Mouse (Mus musculus) thymus, adult 18-20 months (tissue): Measurements from ENCODE around the gene Slc38a4.

Experiments used
- DNase-seq, 2 experiments: peaks; one replicate each; pipeline ENCODE4 v3.0.0; 2022; ENCODE audit warnings: mixed read lengths in 2 of 2

Slc38a4 gene

DNA sequence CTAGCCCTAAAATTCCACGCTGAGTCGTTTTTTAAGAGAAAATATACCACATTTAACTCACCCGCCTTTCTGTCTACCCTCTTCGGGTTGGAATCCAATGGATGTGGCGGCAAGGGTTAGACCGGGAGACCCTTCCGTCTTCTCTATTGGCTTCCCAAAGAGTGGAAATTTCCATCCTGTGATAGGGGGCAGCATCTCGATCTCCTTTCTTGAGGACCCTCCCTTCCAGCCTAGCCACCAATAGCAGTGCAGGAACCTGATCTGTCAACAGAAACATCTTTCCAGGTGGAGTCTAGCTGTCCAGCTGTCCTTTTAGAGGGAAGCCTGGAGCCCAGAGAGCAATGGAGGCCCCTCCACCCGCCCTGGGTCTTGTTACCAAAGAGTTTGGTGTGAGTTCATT is at the start of gene Slc38a4:
Gene Slc38a4 (minus strand): TSS at position 163 of the 400 bp plus-strand sequence.
- DNase-seq = no peak

DNA sequence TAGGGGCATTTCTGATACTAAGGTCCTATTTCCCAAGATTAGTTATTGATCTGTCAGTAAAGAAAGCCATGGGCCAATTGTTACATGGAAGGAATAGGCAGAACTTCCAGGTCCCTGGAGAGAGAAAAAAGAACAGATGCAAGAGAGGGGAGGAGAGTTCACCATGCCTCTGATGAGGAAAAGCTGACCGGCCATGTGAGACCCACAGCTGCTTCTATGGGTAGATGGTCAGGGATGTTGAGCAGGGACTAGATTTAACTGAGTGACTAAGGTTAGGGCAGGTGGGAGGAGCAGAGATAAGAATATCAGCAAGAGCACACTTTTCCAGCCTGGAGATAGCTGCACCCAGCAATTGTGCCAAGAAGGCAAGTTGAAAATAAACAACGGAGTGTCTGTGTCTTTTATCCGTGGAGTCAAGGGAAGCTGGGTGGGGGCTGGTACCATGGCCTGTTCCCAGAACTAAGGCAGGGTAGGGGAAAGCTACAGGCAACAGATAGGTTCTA is 49.2 kb upstream of the Slc38a4 start:
- no peak for DNase-seq

DNA sequence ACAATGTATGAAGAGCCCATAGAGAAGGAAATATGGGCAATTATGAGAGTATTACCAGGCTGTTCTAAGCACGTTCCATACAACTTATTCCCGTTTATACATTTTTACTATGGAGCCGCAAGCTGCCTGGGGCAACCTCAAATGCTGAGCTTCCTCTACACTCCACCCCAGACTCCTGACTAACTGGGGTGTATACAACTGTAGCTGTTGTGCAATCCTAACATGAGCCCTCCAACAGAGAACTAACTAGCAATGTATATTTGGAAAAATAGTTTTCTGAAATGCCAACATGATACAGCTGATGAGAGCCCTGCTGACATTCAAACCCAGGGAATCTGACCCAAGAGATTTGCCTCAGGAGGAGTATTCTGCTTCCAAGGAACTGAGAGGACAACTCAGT is 48.3 kb upstream of the Slc38a4 start:
- DNase-seq = no peak

DNA sequence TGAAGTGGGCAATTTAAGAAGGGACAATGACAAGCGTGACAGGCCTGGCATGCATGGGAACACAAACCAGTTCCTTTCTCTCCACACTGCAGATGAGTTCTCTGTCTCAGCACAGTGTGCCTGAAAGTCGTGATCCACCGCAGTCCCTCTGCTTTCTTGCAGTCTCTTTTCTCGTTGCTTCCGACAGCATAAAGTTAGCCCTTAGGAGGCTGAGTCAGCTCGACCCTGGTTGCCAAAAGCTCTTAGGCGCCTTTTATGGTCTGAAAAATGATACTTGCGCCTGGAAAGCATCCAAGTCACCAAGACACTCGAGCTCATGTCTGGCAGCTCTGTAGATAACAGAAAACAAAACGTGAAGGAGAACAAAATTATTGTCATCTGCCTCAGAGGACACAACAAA is 47.1 kb upstream of the Slc38a4 start:
- DNase-seq = no peak

DNA sequence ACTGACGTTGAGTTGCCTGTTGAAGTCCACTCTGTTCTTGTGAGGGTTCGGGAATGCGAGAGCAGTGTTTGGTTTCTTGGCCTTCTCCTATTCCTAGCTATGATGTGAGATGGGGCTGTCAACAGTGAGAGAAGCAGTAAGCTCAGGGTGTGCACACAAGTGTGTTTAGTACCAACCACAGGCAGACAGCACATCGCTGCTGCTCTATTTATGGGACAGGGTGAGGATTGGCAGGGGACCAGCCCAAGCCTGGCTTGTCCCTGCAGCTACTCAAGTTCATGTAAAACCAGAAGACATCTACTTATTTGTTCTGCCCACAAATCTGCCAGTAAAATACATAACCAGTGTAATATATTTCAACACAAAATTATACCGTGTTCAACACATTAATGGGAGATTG is 46.4 kb upstream of the Slc38a4 start:
- no peak for DNase-seq

DNA sequence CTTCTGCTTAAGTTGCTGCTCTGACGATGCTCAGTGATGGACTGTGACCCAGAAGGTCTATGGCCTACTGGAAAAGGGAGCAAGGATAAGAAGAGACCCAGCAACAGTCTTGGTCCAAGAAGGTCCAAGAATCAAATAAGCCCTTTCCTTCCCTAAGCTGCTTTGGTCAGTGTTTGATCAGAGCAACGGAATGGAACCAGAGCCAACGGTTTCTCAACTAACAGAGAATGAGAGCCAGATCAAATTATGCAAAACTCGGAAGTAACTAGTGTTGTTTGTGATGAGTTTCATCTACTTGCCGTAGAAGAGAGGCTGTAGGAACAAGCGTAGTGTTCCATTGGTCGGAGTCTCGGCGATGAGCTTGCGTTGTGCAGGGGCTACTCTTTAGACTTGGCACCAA is 43.3 kb upstream of the Slc38a4 start:
- DNase-seq = no peak

DNA sequence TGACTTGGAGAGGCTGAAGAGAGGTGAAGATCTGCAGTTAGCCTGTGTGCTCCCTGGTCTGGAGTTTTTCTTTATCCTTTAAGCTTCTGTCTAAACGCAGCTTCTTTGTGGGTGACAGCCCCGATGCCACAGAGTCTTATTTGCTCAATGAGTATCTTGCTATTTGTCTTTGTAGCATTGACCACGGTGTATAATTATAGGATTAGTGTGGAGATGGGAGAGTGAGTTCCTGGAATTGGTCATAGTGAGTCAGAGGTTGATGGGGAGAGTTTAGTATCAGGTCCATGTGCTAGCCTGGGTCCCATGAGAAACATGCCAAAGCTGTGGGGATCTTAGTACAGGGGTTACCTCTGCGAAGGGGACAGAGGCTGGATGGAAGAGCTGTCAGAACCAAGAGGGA is 41.8 kb upstream of the Slc38a4 start:
- DNase-seq = no peak

DNA sequence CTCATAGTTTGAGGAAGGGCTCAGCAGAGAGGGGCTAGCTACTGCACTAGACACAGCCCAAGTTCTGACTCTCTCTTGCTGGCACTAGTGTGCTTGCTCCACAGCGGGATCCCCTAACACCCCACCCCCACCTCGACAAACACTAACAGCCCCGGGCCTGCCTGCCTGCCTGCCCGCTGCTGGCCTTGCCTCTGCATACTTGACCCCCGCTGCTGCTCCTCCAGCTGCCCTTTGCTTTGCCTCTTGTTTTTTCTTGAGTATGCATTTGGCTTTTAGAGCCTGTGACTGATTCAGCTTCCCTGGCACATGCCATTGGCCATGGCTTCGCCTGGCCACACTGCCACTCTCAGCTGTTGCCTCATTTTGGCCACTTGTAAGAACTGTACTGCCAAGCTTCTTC is 33.8 kb upstream of the Slc38a4 start:
- DNase-seq = no peak

DNA sequence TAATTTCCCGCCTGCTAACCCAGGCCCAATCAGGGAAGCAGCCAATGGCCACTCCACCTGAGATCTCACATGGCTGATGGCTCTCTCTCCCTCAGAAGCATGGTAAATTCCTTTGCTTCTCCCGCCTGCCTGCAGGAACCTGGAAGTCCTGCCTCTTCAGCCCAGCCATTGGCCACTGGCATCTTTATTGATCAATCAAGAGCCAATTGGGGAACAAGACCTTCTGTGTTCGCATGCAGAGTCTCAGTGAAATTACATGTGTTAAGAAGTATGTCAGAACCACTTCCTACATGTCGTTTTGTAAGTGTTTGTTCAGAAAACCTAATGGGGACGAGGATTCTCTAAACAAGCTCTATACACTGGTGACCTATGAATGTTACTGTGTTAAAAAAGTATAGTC is 30.1 kb upstream of the Slc38a4 start:
- no peak for DNase-seq

DNA sequence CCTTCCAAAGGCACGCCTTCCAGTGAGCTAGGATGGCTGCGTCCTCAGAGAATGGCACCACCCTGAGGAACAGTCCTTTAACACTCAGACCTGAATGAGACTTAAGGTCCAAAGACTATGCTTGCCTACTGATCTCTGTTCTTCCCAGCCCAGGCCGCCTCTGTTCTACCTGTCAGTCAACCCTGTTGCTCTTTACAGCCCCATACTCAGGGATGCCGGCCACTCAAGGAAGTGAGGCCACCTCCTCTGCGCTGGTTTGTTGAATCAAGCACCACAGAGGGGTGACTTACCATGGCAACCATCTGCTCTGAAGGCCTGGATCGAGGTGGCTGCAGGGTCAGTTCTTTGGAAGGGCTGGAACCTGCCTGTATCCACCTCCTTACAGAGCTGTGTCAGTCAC is 21.9 kb upstream of the Slc38a4 start:
- no peak for DNase-seq

DNA sequence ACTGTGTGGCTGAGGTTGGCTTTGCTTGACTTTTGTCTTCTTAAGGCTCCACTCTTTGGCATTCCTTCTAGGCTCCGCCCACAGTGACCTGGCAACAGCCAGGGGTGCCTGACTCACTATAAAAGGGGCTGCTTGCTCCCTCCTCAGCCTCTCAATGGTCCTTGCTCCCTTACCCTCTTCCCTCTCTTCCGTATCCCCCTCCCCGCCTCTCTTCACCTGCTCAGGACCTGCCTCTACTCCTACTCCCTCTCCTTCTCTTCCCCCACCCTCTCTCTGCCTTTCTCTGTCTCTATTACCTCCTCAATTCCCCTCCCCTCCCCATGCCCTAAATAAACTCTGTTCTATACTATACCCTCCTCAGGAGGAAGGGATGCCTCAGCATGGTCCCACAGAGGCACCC is 20.3 kb upstream of the Slc38a4 start:
- no peak for DNase-seq

DNA sequence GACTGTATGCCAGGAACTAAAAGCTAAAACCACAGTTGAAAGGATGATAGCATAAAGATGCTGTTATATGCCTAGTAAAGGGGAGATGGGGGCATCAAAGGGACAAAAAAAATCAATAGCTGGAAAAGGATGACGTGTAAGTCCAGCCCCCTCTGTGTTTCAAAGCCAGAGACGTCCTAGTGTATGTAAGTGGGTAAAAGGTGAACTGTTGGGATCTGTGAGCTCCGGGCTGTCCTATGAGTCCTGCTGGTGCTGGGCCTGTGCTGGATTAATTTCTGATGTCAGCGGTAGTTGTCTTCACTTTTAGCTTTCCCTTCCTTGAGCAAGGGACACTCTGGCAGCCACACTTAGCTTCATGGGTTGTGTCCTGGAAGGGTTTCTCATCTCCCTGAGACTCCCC is 19.5 kb upstream of the Slc38a4 start:
- no peak for DNase-seq

DNA sequence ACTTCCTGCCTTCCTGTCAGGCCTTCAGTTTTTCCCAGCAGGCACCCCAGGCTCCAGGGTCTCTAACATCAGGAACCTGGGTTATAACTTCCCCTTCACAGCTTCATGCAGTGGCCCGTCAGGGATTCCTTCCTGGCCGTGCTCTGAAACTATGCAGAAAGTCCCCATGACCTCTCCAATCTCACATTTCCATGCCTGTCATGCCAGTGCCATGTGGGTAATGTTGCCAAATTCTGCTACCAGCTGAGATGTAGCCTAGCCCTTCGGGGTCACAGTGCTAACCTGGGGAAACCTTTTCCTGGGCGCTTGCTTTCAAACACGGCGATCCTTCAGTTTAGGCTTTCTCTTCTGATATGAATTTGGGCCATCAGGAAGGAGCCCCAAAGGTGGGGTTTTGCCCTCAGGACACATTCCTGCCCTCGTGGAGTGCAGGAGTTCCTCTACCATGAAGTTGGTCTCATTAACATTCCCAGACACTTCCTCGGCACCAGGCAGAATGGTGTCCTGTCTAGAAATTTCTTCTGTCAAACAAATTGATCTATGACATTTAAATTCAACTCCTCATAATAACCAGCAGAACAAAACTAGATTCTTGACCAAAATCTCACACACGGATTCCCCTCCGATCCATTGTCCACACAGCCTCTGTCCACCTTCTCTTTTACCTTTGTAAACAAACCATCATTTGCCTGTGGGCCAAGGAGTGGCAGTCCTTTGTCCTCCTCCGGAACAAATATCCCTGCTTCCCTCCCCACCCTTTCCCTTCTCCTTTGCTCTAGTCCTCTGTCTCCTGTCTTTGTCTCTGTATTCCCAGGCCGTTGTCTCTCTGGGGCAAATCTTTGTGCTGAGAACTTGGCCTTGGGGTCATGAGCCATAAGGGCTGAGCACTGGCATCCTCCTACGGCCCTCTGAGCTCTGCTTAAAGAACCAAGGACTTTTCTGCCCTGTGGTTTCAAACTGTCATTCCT is 17.4 kb upstream of the Slc38a4 start:
- no peak for DNase-seq

DNA sequence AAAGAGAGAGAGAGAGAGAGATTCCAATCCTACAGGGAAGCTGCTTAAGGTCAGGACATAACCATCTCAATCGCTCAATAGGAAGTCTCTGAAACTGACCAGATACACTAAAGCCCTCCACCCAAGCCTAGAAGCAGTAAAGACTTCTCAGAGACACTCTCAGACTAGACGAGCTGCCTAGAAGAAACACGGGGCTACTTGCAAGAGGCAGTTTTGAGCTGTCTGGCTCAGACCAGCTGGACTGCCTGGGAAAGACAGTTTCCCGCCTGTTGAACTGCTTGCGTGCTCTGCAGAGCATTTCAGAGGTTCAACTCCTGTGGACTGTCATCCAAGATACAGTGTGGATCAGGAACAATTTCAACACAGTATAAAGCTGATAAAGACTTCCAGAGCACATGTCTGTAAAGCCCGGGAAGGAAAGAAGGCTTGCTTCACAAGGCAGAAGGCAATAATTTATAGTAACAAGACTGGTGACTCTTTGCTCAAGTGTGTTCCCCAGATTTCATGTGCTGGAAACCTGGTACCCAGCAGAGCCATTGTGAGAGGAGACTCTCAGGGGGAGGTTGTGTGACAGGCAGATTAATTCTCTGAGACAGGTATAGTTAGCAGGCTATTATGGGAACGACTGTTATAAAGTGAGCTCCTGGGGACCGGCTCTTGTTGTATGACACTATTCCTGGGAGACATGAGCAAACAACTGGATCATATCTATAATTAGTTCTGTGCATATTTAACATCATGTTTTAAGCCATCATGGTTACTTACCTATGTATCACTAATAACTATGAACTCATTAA is 11.8 kb upstream of the Slc38a4 start:
- no peak for DNase-seq

DNA sequence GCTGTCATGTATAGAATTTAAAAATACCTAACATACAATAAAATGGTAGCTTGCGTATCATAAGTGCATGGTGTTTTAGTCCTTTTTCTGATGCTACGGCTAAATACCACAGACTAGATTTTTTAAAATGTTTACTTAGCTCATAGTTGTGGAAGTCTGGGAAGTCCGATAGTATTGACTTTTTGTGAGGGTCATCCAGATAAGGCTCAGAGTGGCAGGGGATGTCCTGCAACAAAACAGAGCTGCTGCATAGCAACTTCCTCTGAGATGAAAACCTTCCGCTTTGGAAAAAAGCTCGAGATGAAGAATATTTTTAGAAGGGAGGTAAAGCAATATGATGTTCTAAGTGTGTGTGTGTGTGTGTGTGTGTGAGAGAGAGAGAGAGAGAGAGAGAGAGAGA is 11.2 kb upstream of the Slc38a4 start:
- DNase-seq = no peak

DNA sequence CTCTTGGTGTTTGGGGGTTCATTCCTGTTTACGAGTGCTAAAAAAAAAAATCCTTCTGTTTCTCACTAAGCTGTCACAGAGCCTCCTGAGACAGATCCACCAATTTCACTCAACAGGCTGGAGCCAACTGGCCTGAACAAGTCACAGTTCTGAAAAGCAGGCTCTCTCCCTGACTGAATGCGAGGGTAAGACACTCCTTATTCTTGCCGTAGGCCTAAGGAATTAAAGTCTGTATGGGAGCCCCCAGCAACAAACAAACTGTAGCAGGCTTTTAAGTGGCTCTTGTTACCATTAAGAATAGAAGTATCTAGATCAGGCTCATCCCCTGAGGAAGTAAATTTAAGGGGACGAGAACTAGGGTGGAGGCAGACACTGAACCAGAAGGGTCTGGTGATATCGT is 7.5 kb upstream of the Slc38a4 start:
- no peak for DNase-seq

DNA sequence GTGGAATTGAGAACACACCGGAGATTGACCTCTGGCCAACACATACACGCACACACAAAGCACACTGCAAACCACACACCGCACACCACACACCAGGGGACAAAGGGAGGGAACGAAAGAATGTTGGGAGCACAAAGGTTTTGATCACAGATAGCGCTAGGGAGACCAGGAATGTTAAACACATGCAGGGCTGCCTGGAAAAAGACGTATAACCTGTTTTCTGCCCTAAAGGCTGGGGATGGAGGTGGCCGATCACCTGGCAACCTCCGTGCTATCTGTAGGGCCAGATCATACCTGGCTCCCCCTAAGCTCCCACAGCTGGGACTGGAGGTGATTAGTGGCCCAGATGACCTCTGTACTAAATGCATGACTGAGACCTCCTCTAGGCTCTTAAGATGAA is 5.2 kb upstream of the Slc38a4 start:
- DNase-seq = no peak

DNA sequence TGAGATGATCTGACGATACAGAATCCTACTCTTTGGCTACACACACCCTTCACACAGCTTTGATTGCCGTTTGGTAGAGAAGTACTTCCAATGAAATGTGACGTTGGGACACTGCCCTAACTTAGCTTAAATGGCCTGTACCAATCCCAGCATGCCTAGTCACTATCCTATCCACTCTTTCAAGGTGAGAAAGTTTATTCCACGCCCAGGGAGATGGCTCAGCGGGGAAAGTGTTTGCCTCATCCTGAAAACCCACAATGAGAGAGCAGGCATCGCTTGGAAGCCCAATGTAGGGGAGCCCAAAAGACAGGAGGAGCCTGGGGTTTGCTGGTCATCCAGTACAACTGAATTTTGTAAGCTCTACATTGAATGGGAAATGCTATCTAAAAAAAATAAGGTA is 4.8 kb upstream of the Slc38a4 start:
- no peak for DNase-seq

DNA sequence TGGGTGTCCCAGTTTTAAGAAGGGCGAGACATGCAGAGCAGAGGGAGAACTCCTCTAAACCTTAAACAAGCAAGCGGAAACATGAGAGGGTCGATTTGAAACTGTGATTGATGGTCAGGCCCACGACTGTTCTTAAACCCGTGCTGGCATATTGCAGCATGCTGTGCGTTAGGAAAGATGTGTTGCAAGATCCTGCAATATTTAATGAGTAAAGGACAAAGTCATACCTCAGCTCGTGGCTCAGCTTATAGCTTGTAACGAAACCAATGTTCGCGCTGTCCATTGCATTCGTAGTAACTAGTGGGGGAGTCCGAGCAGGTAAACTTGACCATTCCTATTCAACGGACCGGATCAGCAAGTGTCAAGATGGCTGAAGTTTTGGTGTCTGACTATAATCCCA is 4.3 kb upstream of the Slc38a4 start:
- DNase-seq = no peak

DNA sequence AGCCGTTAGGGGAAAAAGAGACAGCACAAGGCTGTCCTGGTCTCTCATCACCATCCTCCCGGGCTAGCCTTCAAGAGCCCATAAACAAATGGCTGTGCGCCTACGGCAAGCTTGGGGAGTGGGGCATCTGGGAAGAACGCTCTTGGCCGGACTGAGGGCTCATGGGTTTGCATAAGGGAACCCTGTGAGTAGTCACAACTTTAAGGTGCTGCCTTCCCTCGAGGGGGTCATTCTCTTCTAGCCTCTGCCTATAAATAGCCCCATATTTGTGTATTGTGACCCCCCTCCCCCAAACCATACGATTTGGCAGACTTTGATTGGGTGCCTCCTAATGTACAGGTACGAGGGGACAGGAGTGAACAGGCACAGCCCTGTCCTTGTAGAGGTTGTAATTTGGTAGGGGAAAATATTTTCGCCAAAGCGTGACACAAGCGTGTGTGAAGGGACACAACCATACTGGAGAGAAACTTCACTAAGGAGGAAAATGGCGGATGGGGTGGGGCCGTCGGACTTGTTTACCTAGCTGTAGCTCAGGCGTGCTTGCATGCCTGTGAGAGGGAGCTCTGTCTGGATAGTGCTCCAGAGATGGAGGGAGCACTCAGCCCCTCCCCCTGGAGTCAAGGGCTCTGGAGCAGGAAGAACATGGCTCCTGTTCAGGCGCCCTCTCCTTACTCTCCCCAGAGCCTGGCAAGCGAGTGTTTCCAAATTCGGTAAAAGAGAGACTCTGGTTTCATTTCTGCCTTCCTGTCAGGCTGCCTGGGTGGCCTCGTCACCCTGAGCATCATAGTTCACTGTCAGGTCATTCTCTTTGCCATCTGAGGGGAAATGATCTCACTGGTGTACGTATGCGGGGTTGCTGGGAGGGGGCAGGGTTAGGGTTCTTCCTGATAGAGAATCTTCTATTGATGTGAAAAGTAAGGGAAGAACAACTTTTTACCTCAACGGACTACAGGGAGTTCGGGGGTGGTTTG is 3.6 kb upstream of the Slc38a4 start:
- DNase-seq = no peak

DNA sequence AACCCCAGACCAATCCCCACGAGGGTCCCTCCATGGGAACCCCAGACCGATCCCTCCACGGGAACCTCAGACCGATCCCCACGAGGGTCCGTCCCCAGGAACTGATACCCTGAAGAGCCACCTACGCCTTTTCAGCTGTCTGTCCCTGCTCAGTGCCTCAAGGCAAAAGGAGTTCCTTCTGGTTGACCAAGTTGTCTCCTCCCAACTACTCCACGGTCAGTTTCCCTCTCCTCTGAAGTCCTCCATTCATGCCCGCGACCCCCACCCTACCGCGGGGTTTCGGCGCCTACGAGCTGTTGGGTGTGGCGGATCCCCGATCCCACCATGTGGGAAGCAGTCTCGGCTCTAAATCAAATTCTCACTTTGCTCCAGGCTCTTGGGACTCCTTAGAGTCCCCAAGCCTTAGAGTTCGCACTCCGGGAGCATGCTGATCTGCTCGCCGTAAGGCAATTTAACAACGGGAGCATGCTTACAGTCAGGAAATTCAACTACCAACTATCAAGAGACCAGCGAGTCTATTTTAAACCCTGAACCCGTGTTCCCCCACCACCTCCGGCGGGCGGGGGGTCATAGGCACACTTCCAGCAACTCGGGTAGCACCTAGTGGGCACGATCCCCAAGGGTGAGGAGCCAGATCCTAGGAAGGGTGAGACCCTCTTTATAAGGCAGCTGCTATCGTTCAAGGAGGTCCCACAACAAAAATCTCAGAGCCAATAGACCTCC is 828 bp downstream of the Slc38a4 start:
- no peak for DNase-seq

DNA sequence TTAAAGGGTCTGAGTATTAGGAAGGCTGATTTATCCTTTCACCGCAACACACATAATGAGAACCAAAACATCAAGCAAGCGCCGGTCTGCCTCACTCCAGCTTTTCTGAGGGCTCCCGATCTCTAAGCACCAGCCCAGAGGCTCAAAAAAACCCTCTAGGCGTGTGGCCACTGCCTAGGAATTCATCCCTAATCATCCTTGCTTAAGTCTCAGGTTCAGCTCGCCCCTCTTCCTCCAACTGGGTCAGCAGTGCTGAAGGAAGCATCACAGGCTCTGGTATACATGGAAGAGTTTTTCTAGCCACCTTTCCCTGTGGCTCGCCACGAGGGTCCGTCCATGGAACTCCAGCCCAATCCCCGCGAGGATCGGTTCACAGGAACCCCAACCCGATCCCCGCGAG is 1.6 kb downstream of the Slc38a4 start:
- DNase-seq = no peak
